Mouse (Mus musculus) liver, postnatal 0 days (tissue): ENCODE results near the gene Ap2b1. TPM values are rescaled to one million over a fixed set of nuclear protein-coding genes. Genes with fewer than 3 reads are reported as not detected.

Experiments
- ATAC-seq: fragments of 200-750 bp; cut with Nextera tagmentation; 2 replicates; pipeline ENCODE4 v1.8.0; 2017; ENCODE audit warnings: mild to moderate bottlenecking, moderate library complexity
- DNase-seq: peaks from one replicate; pipeline ENCODE4 v3.0.0-alpha.2; 2016
- H3K27ac ChIP-seq: fragments of 300-500 bp; sonication (generic); 2 replicates; pipeline ENCODE4 v1.5.1; 2014; ENCODE audit warnings: antibody characterized with exemption, moderate library complexity, mild to moderate bottlenecking, low read depth
- H3K27me3 ChIP-seq: fragments of 300-500 bp; sonication (generic); 2 replicates; pipeline ENCODE4 v1.6.1; 2014; ENCODE audit warnings: low read length, control low read depth, mixed read lengths; ENCODE audit not compliant: insufficient read depth
- H3K36me3 ChIP-seq: fragments of 300-500 bp; sonication (generic); replicated peaks from 2 replicates; pipeline ENCODE4 v1.6.1; 2014; ENCODE audit warnings: mild to moderate bottlenecking, control low read depth, low read length, moderate library complexity, mixed read lengths; ENCODE audit not compliant: insufficient read depth
- H3K4me1 ChIP-seq: fragments of 300-500 bp; sonication (generic); 2 replicates; pipeline ENCODE4 v1.6.1; 2014; ENCODE audit warnings: antibody characterized with exemption, mild to moderate bottlenecking, control low read depth; ENCODE audit not compliant: insufficient read depth
- H3K4me2 ChIP-seq: fragments of 300-500 bp; sonication (generic); 2 replicates; pipeline ENCODE4 v1.6.1; 2014; ENCODE audit warnings: low read depth, mild to moderate bottlenecking, low read length, moderate library complexity, mixed read lengths
- H3K4me3 ChIP-seq: fragments of 300-500 bp; sonication (generic); 2 replicates; pipeline ENCODE4 v1.5.1; 2014; ENCODE audit warnings: low read depth, low read length
- H3K9ac ChIP-seq: fragments of 300-500 bp; sonication (generic); replicated peaks from 2 replicates; pipeline ENCODE4 v1.6.1; 2014; ENCODE audit warnings: mild to moderate bottlenecking, moderate library complexity
- H3K9me3 ChIP-seq: fragments of 300-500 bp; sonication (generic); 2 replicates; pipeline ENCODE4 v1.6.1; 2016; ENCODE audit warnings: mild to moderate bottlenecking, control low read depth, low read length, mixed read lengths
- CTCF ChIP-seq: sonication (generic); IDR thresholded peaks from 2 replicates; pipeline ENCODE4 v1.5.1; 2016; ENCODE audit warnings: antibody characterized with exemption, low read depth
- EP300 ChIP-seq: IDR thresholded peaks from 2 replicates; pipeline ENCODE4 v1.6.1; 2016; ENCODE audit warnings: antibody characterized with exemption, low read depth, mild to moderate bottlenecking
- WGBS: fragments of 180-500 bp; shearing (Covaris S2); extraction: QIAGEN DNeasy Blood & Tissue Kit; methylation state at CpG from one replicate; pipeline ENCODE4 v1.1.7; 2014; ENCODE audit not compliant: insufficient replicate concordance; 5-methylcytosine and 5-hydroxymethylcytosine counted together
- polyA plus RNA-seq: library from polyadenylated mRNA; unstranded; fragments of >200 nt; fragmentation: Nextera tagmentation; extraction: Ambion mirVana; gene quantifications from 2 replicates; pipeline ENCODE4 v1.2.1, GENCODE M21; 2015

Ap2b1 gene
- polyA plus RNA-seq, 1 experiment from 2014 or later, result 8.3 TPM

GRCm38 (mm10) chr11:83394802-83395439 lies 96.1 kb downstream of the Ap2b1 start:
- TF ChIP-seq CTCF (no peak), EP300 (no peak)
- Histone ChIP-seq H3K4me3 (no peak overlapping the region), H3K4me2 (no peak overlapping the region), H3K9ac (no peak overlapping the region), H3K36me3 (peaks cover 53% of the 10 kb centered on the region), H3K4me1 (no peaks in the 10 kb centered on the region), H3K9me3 (no peaks in the 10 kb centered on the region), H3K27me3 (no peaks in the 10 kb centered on the region), H3K27ac (no peak overlapping the region)
- ATAC-seq (no peak), DNase-seq (no peak)
- 68% methylated on average over 6 of the region's 6 CpGs for WGBS

GRCm38 (mm10) chr11:83397626-83398025 lies 98.8 kb downstream of the Ap2b1 start:
- no peak overlapping the region for H3K4me3 ChIP-seq
- no peaks in the 10 kb centered on the region for H3K27me3 ChIP-seq
- no peaks in the 10 kb centered on the region for H3K9me3 ChIP-seq
- 80% methylated on average over 7 of the region's 7 CpGs for WGBS
- H3K4me1 ChIP-seq, result no peaks in the 10 kb centered on the region
- no peak overlapping the region for H3K9ac ChIP-seq
- no peak for TF ChIP-seq CTCF
- TF ChIP-seq EP300, result no peak
- DNase-seq (no peak), ATAC-seq (no peak)
- peaks cover 42% of the 10 kb centered on the region for H3K36me3 ChIP-seq
- no peak overlapping the region for H3K27ac ChIP-seq
- no peak overlapping the region for H3K4me2 ChIP-seq

- ATAC-seq (no peak), DNase-seq (no peak)
- Histone ChIP-seq H3K9me3 (no peaks in the 10 kb centered on the region), H3K27ac (no peak overlapping the region), H3K4me2 (no peak overlapping the region), H3K4me1 (no peaks in the 10 kb centered on the region), H3K27me3 (no peaks in the 10 kb centered on the region), H3K4me3 (no peak overlapping the region), H3K36me3 (peaks cover 41% of the 10 kb centered on the region), H3K9ac (no peak overlapping the region)
- 53% methylated on average over 5 of the region's 5 CpGs for WGBS
- no peak for TF ChIP-seq EP300
- no peak for TF ChIP-seq CTCF
Measured at GRCm38 (mm10) chr11:83398724-83399123, 99.9 kb downstream of the Ap2b1 start.

- Histone ChIP-seq H3K9me3 (no peaks in the 10 kb centered on the region), H3K27me3 (peaks cover 2% of the 10 kb centered on the region; the same call in 1 of the 2 replicates), H3K4me3 (no peak overlapping the region), H3K27ac (no peak overlapping the region), H3K9ac (no peak overlapping the region), H3K36me3 (peaks cover 16% of the 10 kb centered on the region), H3K4me2 (no peak overlapping the region), H3K4me1 (no peaks in the 10 kb centered on the region)
- WGBS, result 80% methylated on average over 7 of the region's 7 CpGs
- TF ChIP-seq EP300 (no peak), CTCF (no peak)
- no peak for DNase-seq
- ATAC-seq, result no peak
Measured at GRCm38 (mm10) chr11:83403787-83404186, 105.0 kb downstream of the Ap2b1 start.

- Histone ChIP-seq H3K4me1 (peaks cover 5% of the 10 kb centered on the region), H3K4me2 (no peak overlapping the region), H3K9me3 (no peaks in the 10 kb centered on the region), H3K4me3 (no peak overlapping the region), H3K9ac (no peak overlapping the region), H3K36me3 (peaks cover 6% of the 10 kb centered on the region), H3K27me3 (peaks cover 24% of the 10 kb centered on the region), H3K27ac (no peak overlapping the region)
- no peak for ATAC-seq
- TF ChIP-seq CTCF (no peak), EP300 (no peak)
- WGBS, result 63% methylated on average over 3 of the region's 3 CpGs
- DNase-seq, result no peak
Measured at GRCm38 (mm10) chr11:83406391-83406790, 107.6 kb downstream of the Ap2b1 start.

GRCm38 (mm10) chr11:83408242-83408641 lies 109.4 kb downstream of the Ap2b1 start:
- WGBS, result 34% methylated on average over 8 of the region's 8 CpGs
- peaks cover 35% of the 10 kb centered on the region for H3K27me3 ChIP-seq
- TF ChIP-seq EP300, result no peak
- TF ChIP-seq CTCF, result no peak
- no peaks in the 10 kb centered on the region for H3K9me3 ChIP-seq
- ATAC-seq (no peak), DNase-seq (no peak)
- H3K4me1 ChIP-seq, result peaks cover 5% of the 10 kb centered on the region
- no peak overlapping the region for H3K9ac ChIP-seq
- no peak overlapping the region for H3K4me3 ChIP-seq
- no peak overlapping the region for H3K4me2 ChIP-seq
- H3K36me3 ChIP-seq, result no peaks in the 10 kb centered on the region; the same call in 1 of the 2 replicates
- H3K27ac ChIP-seq, result no peak overlapping the region
